Mouse (Mus musculus) thymus, postnatal 14 days (tissue): ENCODE data around the gene Rfxank.
A peak's percentile ranks its signal among the peaks of the same experiment; 100 is the strongest.

ENCODE experiments used
- DNase-seq: peaks from one replicate; pipeline ENCODE4 v3.0.0; 2021

Rfxank gene

GRCm38 (mm10) chr8:70104506-70104905 is 34.4 kb downstream of the Rfxank start:
- DNase-seq = peak; percentile 71

- no peak for DNase-seq
Observed at GRCm38 (mm10) chr8:70100241-70100640, 38.7 kb downstream of the Rfxank start.

DNA sequence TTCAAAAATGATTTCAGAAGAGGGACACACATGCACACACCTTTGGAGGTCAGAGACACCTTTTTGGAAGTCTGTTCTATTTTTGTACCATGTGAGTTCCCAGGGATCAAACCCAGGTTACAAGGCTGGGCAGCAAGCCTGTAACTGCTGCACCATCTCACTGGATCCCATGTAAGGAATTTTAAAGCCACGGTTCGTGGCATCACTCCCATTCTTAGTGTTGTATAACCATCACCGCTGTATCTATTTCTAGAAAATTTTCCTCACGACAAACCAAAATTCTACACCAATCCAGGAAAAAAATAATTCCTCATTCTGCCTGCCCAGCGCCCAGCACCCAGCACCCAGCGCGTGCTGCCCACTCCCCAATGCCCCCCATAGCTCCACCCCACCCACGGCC is 39.7 kb downstream of the Rfxank start:
- DNase-seq = no peak

DNA sequence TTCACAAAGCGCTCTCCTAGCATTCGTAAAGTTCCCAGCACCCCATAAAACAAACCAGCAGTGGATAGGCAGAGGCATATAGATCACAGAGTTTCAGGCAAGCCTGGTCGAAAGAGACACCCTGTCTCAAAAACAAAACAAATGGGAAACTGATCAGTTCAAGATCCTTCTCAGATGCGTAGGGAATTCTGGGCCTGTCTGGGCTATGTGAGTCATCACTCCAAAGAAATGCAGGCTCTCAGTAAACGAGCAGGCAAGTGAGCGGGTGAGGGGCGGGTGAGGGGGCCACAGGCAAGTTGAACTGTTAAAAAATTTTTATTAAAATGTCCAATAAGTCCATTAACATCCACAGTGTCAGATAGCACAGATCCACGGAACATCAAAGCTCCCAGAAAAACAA is 46.2 kb downstream of the Rfxank start:
- DNase-seq = no peak

DNA sequence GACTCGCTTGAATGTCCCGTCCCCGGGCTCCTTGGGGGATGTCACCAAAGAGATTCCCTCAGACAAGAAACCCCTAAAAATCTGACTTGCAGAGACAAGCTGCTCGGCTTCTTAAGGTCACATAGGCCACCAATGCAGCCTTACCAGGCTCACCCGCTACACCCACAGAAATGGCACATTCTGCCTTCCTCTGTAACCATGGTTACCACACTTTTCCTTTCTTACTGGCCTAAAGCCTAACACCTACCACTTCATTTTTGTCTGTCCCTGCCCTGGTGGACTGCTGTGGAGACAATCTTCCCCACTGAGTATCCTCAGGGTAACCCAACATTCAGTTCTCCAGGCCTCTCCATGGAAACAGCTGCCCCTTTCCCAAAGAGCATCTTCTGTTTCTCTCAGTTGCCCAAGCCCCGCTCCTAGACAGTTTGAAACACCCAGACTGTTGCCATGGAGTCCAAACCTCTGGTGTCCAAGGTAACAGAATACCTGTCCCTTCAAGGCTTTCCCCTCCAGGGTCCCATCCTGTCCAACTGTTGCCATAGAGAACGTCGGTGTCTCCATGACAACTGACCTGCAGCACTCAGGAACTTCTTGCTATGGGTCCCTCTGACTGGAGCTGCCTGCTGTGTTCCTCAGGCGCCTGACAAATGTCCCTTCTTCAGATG is 49.5 kb downstream of the Rfxank start:
- DNase-seq = no peak

DNA sequence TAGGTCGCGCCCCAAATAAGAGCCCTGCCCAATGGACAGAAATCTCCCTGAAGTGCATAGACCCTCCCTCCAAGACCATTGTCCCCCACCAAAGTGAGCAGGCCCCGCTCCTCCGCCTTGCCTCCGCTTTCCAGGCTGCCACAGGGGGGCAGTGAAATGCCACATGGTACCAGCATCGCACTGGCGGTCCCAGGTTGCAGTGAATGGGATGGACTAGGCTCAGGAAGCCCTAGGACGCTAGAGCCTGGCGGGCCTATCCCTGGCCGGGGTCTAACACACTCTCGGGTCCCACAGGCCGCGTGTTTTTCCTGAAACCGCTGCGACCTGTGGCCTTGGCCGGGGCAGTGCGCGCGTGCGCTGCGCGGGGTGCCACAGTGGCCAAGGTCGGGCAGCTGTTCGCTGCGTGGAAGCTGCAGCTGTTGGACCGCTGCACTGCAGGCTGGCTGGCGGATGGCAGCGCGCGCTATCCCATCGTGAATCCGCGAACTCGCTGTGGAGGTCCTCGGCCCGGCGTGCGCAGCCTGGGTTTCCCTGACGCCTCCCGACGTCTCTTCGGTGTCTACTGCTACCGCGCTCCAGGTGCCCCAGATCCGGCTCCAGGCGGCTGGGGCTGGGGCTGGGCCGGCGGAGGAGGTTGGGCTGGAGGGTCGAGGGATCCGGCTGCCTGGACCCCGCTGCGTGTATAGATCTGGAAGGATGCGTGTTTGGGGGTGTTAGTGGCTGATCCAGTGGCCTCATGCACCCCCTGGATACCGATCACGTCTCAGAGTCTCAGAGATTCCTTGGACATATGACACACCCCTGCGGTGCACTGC is 50.9 kb downstream of the Rfxank start:
- DNase-seq = peak; percentile 34

GRCm38 (mm10) chr8:70087237-70087636 is 51.7 kb downstream of the Rfxank start:
- DNase-seq = no peak

DNA sequence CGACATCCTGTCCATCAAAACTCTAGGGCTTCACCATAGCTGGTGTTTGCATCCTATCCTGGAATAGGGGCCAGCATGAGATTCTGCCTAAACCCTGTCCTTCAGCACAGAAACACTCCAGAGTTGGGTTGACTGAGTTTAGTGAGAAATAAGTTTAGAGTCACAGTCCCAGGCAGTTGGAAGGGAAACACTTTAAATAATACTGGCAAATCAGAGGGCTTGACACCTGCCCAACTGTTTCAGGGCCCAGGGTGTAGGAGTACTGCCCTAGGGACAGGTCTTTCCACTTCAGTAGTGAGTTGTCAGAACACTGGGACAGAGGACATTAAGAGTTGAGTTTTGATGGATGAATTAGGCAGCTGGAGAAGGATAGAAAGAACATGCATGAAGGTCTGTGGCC is 52.8 kb downstream of the Rfxank start:
- no peak for DNase-seq

DNA sequence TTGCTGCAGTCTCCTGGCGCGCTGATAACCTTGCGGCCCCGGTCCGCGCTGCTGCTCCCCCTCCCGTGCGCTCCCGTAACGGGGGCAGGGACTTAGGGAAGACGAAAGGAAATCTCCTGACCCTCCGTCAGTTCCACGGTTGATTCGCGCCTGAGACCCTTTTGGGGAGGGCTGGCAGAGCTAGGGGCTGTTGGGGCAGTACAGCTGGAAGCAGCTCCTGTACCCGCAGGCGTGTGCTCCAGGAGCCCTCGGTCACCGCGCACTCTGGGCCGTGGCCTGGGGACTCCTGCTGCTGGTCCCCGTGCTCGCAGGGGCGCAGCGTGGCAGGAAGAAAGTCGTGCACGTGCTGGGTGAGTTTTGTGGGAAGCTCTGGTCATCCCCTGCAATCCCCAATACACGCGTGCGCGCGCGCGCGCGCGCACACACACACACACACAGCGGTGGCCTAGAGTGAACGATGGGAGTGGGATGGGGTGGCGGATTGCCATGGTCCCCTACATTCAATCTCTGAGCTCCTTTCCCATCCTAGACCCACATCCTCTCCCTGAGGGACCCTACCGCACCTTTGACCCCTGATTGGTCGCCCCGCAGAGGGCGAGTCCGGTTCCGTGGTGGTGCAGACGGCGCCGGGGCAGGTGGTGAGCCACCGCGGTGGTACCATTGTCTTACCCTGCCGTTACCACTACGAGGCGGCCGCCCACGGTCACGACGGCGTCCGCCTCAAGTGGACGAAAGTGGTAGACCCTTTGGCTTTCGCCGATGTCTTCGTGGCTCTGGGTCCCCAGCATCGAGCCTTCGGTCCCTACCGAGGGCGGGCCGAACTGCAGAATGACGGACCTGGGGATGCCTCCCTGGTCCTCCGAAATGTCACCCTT is 54.5 kb downstream of the Rfxank start:
- DNase-seq = no peak

DNA sequence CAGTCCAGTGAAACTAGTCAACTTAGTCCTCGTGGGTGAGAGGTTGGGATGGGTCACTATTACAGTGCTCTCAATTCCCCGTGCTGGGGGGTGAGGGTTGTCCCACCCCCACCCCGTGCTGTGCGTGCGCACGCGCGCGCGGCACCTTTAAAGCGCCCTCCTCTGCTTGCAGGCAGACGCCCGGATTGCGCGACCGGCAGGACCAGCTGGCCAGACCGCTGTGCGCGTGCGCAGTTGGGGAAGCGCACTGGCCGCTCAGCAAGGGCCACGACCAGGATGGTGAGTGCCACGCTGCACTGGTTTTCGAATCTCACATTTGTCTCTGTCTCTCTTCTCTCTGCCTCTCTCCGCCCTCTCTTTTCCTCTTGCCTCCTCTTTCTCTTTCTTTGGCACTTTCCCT is 55.7 kb downstream of the Rfxank start, which contains the start of gene Hapln4:
Gene Hapln4, plus strand, starts transcription at position 173 of the 400 bp plus-strand sequence.
- DNase-seq = no peak

DNA sequence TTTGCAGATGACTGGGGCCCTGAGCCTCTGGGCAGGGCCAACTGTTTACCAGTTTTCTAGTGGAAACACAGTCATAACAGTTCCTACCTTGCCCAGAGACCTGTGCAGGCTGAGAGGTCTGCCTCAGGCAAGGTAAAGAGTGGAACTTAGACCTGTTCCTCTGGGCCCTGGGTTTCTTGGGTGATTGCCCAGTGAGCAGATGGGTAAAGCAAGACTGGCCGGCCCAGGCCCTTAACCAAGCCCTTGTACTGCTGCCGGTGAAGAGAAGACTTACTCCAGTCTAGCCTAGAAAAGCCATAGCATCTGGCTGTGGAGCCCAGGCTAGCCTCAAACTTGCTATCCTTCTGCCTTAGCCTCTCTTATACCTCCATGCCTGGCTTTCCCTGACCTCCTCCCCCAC is 57.0 kb downstream of the Rfxank start:
- no peak for DNase-seq
